Mouse (Mus musculus) megakaryocyte-erythroid progenitor cell, adult 5-6 weeks (primary cell): Measurements from ENCODE around the gene Hemk1. TPM values are rescaled to one million over a fixed set of nuclear protein-coding genes. Genes with fewer than 3 reads are reported as not detected.
"Not testable (repeated sequence)": the region's sequence is repeated elsewhere in the genome, so short reads cannot be mapped to it uniquely, and the experiment has no call there.

Experiments used
- ATAC-seq: replicated peaks from 2 replicates; pipeline ENCODE4 v1.8.0; 2016; ENCODE audit warnings: mild to moderate bottlenecking, inconsistent platforms; ENCODE audit not compliant: severe bottlenecking, poor library complexity, low FRiP score, low TSS enrichment
- total RNA-seq, 2 experiments: library from RNA; stranded (forward) in 1 of 2; stranded (reverse) in 1 of 2; fragments of 200-1000, 215-1000 nt in 1 of 2; fragments of >200 nt in 1 of 2; fragmentation: Nextera tagmentation in 1 of 2; gene quantifications; 2 replicates each; pipeline ENCODE4 v1.2.3; 2014 to 2017

Hemk1 gene
- total RNA-seq, 2 experiments from 2014 or later, result 4.9 to 18.8 TPM

- ATAC-seq, result no peak
Measured at GRCm38 (mm10) chr9:107313926-107314325, 24.2 kb downstream of the Hemk1 start.

- peak; percentile 86 for ATAC-seq
Measured at GRCm38 (mm10) chr9:107312811-107313584, 25.2 kb downstream of the Hemk1 start.

DNA sequence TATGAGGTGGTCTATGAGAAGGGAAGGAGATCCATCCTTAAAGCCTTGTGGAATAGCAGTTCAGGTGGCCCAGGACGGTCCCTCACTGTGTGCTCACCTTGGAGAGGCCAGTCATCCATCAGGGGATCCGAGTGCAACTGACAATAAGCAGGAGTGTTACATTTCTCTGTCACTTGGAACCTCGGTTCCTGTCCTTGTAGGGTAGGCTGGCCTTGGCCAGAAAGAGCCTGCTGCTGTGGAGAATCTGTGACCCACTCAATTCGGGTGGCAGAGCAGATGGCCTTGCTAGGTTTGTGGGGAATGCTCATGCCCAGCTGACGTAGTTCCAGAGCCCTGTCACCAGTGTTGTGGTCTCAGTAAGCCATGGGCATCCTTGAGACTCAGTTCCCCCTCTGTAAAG, 28.6 kb downstream of the Hemk1 start:
- ATAC-seq, result no peak

- ATAC-seq, result no peak
Measured at GRCm38 (mm10) chr9:107309171-107309570, 29.0 kb downstream of the Hemk1 start.

GRCm38 (mm10) chr9:107308346-107309000, 29.7 kb downstream of the Hemk1 start:
- no peak for ATAC-seq

GRCm38 (mm10) chr9:107307886-107308285, 30.3 kb downstream of the Hemk1 start:
- peak; percentile 21; the same call in 1 of the 2 replicates for ATAC-seq

DNA sequence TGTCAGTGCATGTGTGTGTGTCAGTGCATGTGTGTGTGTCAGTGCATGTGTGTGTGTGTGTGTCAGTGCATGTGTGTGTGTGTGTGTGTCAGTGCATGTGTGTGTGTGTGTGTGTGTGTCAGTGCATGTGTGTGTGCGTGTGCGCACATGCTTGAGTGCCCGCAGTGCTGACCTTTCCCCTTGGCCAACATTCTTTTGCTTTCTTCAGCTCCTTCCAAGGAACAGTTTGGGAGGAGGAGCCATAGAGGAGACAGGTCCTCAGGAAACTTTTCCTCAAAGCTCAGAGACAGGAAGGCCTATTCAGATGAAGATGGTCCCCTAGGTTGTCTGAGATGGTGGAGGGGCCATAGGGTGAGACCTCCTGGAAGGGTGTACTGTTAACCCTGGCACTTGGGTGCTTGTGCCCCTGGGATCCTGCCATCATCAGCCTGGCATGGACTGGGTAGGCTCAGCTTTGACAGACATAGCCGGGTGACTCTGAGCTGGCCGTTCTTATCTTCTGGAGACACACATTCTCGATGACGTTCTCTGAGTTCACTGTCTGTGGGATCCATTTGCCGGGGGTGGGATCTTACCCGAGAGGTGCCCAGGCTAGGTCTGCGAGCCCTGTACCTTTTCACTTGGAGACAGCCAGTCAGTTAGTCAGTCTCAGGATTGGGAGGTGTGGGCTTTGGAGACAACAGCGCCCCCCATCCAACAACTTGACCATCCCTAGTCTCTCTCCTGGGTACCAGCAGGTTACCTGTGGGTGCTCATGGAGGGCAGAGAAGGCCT, 30.9 kb downstream of the Hemk1 start:
- peak; percentile 90 for ATAC-seq

DNA sequence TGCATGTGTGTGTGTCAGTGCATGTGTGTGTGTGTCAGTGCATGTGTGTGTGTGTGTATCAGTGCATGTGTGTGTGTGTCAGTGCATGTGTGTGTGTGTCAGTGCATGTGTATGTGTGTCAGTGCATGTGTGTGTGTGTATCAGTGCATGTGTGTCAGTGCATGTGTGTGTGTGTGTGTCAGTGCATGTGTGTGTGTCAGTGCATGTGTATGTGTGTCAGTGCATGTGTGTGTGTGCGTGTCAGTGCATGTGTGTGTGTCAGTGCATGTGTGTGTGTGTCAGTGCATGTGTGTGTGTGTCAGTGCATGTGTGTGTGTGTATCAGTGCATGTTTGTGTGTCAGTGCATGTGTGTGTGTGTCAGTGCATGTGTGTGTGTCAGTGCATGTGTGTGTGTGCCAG, 31.5 kb downstream of the Hemk1 start:
- ATAC-seq, result not testable (repeated sequence)

GRCm38 (mm10) chr9:107305601-107306542, 32.3 kb downstream of the Hemk1 start:
- ATAC-seq, result peak; percentile 49

DNA sequence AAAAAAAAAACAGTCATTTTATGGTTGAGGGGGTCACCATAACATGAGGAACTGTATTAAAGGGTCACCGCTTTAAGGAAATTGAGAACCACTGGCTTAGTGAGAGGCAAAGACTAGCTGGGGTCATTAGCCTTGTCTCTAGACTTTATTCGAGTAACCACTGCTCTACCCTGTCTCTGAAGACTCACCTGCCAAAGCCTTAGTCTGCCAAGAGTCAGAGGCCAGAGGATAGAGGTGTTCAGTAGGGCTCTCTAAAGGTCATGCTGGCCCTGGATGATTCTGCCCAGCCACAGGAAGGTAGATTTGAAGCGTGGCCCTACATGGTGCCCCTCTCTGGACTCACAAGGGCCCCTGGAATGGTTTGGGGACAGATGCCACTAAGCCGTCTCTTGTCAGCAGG, 33.1 kb downstream of the Hemk1 start:
- no peak for ATAC-seq

DNA sequence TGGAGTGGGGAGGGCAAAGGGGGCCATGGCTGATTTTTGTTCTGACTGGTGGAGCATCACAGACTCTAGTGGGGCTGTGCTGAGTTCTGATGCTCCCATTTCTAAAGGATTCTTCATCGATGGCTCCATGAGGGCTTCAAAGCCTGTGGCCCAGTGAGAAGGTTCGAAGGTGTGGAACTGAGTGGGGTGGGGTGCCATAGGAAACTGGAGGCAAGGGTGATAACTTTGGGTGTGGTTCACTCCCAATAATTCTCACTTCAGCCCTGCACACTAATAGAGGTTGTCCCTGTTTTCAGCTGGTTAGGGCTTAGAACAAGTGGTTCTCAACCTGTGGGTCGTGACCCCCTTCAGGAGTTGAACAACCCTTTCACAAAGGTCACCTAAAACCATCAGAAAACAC, 33.8 kb downstream of the Hemk1 start:
- ATAC-seq, result no peak

- ATAC-seq, result no peak
Measured at GRCm38 (mm10) chr9:107303900-107304299, 34.2 kb downstream of the Hemk1 start.

- no peak for ATAC-seq
Measured at GRCm38 (mm10) chr9:107303121-107303820, 34.9 kb downstream of the Hemk1 start.

GRCm38 (mm10) chr9:107302592-107302991, 35.6 kb downstream of the Hemk1 start:
- no peak for ATAC-seq

DNA sequence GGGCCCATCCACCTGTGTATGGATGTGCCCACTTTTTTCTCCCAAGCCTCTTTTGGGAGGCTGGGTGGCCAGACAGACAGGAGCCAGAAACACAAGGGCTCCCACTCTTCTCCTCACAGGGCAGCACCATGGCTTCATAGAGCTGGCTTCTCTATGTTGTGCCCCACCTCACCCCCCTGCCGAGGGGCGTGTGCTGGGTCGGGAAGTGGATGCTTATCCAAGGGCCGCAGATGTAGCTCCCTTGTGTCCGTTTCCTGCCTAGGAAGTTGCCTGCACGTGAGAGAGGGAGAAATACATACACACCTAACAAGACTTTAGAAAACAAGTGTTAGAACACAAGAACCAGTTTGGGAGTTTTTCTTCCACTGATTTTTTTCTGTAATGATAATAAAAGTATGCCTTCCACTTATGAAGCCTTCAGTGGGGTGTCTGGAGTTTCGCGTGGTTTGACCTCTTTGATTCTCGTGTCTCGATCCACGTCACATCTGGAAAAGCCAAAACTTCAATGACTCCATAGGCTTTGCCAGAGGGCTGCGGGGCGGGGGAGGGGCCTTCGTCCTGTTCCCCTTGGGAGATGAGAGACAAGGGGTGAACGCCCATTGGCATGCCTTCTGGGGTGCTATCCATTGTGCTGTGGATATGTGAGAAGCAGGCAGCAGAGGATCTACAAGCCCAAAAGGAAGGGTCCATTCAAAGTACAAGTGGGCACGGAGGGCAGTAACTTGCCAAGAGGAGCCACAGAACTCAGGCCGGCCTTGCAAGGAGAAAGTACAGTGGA, 36.4 kb downstream of the Hemk1 start:
- ATAC-seq, result no peak

DNA sequence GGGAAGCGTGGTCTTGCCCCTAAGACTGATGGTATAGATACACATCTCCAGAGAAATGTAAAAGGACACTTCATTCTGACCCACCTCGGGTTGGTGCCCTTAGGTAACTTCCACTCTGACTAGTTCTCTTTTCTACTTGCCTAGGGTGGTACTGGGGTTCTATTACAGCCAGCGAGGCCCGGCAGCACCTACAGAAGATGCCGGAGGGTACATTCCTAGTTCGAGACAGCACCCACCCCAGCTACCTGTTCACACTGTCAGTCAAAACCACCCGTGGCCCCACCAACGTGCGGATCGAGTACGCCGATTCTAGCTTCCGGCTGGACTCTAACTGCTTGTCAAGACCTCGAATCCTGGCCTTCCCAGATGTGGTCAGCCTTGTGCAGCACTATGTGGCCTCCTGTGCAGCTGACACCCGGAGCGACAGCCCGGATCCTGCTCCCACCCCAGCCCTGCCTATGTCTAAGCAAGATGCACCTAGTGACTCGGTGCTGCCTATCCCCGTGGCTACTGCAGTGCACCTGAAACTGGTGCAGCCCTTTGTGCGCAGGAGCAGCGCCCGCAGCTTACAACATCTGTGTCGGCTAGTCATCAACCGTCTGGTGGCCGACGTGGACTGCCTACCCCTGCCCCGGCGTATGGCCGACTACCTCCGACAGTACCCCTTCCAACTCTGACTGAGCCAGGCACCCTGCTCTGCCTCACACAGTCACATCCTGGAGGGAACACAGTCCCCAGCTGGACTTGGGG, 37.8 kb downstream of the Hemk1 start:
- ATAC-seq, result no peak

DNA sequence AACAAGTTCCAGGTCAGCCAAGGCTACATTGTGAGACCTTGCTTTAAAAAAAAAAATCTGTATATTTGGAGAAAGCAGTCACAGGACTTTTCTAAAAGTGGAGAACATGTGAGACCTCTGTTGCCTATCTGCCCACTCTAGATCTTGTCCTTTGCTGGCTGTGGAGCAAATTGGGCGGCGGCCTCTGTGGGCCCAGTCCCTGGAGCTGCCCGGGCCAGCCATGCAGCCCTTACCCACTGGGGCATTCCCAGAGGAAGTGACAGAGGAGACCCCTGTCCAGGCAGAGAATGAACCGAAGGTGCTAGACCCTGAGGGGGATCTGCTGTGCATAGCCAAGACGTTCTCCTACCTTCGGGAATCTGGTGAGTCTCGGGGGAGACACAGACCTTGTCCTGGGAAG, 38.4 kb downstream of the Hemk1 start:
- ATAC-seq, result no peak
